Mouse (Mus musculus) limb, embryonic 13.5 days (tissue): Measurements from ENCODE around the gene G0s2. TPM values are rescaled to one million over a fixed set of nuclear protein-coding genes. Genes with fewer than 3 reads are reported as not detected.

ENCODE experiments used
- ATAC-seq: fragments of 200-750 bp; cut with Nextera tagmentation; 2 replicates; pipeline ENCODE4 v1.8.0; 2017; ENCODE audit warnings: low read depth, moderate number of reproducible peaks, moderate TSS enrichment; ENCODE audit not compliant: low FRiP score
- H3K27ac ChIP-seq: fragments of 300-500 bp; sonication (generic); 2 replicates; pipeline ENCODE4 v1.5.1; 2015; ENCODE audit warnings: inconsistent platforms, mild to moderate bottlenecking, moderate library complexity
- H3K27me3 ChIP-seq: fragments of 300-500 bp; sonication (generic); 2 replicates; pipeline ENCODE4 v1.6.1; 2015; ENCODE audit warnings: mild to moderate bottlenecking, inconsistent platforms
- H3K36me3 ChIP-seq: fragments of 300-500 bp; sonication (generic); 2 replicates; pipeline ENCODE4 v1.6.1; 2015; ENCODE audit warnings: inconsistent platforms, mild to moderate bottlenecking, moderate library complexity
- H3K4me1 ChIP-seq: fragments of 300-500 bp; sonication (generic); 2 replicates; pipeline ENCODE4 v1.6.1; 2015; ENCODE audit warnings: inconsistent platforms
- H3K4me2 ChIP-seq: fragments of 300-500 bp; sonication (generic); replicated peaks from 2 replicates; pipeline ENCODE4 v1.6.1; 2015; ENCODE audit warnings: inconsistent platforms, mild to moderate bottlenecking, moderate library complexity
- H3K4me3 ChIP-seq: fragments of 300-500 bp; sonication (generic); 2 replicates; pipeline ENCODE4 v1.5.1; 2015; ENCODE audit warnings: moderate library complexity, mild to moderate bottlenecking, inconsistent platforms
- H3K9ac ChIP-seq: fragments of 300-500 bp; sonication (generic); 2 replicates; pipeline ENCODE4 v1.6.1; 2015; ENCODE audit warnings: mild to moderate bottlenecking, inconsistent platforms
- H3K9me3 ChIP-seq: fragments of 300-500 bp; sonication (generic); 2 replicates; pipeline ENCODE4 v1.6.1; 2016; ENCODE audit warnings: inconsistent platforms
- WGBS: fragments of 180-500 bp; shearing (Covaris S2); methylation state at CpG from one replicate; pipeline ENCODE4 v1.1.7; 2015; 5-methylcytosine and 5-hydroxymethylcytosine counted together
- polyA plus RNA-seq: library from polyadenylated mRNA; unstranded; fragments of >200 nt; fragmentation: Nextera tagmentation; extraction: Ambion mirVana; gene quantifications from 2 replicates; pipeline ENCODE4 v1.2.1, GENCODE M21; 2015

G0s2 gene
- polyA plus RNA-seq, result 18.7 and 19.3 TPM in 2 replicates

DNA sequence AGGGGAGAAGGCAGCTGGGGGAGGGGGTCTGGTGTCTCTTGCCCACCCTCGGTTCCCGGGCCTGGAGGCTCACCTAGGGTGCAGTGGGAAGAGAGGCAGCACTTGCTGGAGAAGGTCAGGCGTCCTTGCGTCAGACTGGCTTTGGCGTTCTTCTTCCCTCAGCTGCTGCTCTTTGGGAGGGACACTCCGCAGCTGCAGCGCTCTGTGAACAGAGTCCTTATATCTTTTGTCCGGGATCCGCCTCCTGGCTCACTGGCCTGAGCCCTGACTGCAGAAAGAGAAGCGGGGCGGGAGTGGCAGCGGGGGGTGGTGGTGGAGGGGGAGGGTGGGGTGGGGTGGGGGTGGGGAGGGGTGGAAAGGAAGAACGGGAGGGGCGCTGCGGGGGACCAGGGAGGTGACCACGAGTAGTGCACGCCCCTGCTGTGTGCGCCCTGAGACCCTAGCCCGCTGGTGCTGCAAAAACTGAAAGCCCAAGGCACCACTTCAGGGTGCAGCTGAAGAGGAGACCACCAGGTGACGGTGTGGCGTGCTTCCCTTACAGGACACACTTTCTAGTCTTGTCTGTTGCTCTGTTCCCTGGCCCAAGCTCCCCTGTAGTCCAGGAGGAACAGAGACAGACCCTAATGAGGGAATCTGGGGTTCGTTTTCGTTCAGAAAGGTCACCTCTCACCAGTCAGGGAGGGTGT is at the start of gene G0s2:
Gene G0s2 (minus strand): TSS at position 302 of the 686 bp plus-strand sequence.
- Histone ChIP-seq H3K9ac (peak within 1 kb of the TSS; percentile 77), H3K27ac (peak within 1 kb of the TSS; percentile 81), H3K4me1 (peaks cover 22% of the 10 kb centered on the region), H3K36me3 (no peaks in the 10 kb centered on the region), H3K4me2 (peak within 1 kb of the TSS; percentile 72), H3K4me3 (peak within 1 kb of the TSS; percentile 50), H3K9me3 (no peaks in the 10 kb centered on the region), H3K27me3 (no peaks in the 10 kb centered on the region)
- 2% methylated on average over 20 of the region's 23 CpGs for WGBS
- peak; percentile 86 for ATAC-seq

DNA sequence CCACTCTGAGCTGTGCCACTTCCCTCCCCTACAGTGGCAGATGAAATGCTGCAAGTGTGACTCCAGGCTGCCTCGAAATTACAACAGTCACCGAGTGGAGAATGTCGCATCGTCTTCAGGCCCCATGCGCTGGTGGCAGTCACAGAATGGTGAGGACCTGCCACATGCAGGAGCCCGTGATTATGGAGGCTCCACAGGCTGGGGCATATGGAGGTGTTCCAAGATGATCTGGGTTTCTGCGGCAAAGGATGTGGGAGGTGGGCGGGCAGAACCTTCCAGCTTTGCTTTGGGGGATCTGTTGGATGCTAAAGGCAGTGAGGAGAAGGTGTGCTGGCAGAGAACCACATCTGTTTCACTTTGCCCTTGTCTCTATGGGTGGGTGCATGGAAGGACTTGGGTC is 47.4 kb upstream of the G0s2 start:
- Histone ChIP-seq H3K9me3 (no peaks in the 10 kb centered on the region), H3K36me3 (no peaks in the 10 kb centered on the region), H3K4me1 (no peaks in the 10 kb centered on the region), H3K27ac (no peak overlapping the region), H3K27me3 (no peaks in the 10 kb centered on the region), H3K4me3 (no peak overlapping the region), H3K4me2 (no peak overlapping the region), H3K9ac (no peak overlapping the region)
- 87% methylated on average over 8 of the region's 8 CpGs for WGBS
- ATAC-seq, result no peak

DNA sequence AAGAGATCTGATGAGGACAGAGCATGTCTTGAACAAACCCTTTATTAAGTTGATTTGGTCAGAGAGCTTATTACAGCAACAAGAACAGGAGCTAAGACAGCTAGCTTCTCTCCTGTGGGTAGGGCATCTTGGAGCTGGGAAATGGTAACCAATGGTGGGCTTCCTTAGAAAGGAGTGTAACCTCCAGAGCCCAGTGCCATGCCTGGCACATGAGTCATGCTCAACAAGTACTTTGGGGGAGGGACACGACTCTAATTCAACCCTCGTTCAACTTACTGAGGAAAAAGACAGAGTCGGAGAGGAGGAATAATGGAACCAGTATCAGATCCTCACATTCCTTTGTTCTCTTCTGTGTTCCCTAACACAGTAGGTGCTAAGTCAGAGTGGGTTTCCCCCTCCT is 46.7 kb upstream of the G0s2 start:
- ATAC-seq, result no peak
- 80% methylated on average over 3 of the region's 3 CpGs for WGBS
- no peak overlapping the region for H3K9ac ChIP-seq
- H3K4me3 ChIP-seq, result no peak overlapping the region
- no peaks in the 10 kb centered on the region for H3K9me3 ChIP-seq
- H3K4me1 ChIP-seq, result no peaks in the 10 kb centered on the region
- no peak overlapping the region for H3K4me2 ChIP-seq
- H3K36me3 ChIP-seq, result no peaks in the 10 kb centered on the region
- H3K27me3 ChIP-seq, result no peaks in the 10 kb centered on the region
- no peak overlapping the region for H3K27ac ChIP-seq

DNA sequence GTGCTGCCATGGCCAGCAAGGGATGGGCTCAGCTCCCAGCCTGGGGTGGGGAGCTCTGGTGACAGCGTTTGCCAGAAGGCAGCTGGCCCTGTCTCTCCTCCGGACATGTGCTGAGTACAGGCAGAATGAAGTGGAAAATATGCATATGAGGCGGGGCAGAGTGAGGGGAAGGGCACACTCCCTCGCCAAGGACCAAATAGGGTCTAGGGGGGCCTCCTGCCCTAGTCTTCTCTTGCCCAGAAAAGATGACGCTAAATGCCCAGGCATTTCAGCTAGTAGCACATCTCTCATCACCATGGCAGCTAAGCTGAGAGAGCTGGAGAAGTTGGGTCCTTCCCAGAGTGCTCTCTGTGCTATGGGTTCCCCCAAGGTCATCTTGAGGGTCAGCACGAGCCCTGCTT is 44.1 kb upstream of the G0s2 start:
- Histone ChIP-seq H3K36me3 (no peaks in the 10 kb centered on the region), H3K4me3 (no peak overlapping the region), H3K4me2 (no peak overlapping the region), H3K4me1 (0 out of 2 replicates have a peak, but pooled peaks cover 2% of the 10 kb centered on the region), H3K9me3 (no peaks in the 10 kb centered on the region), H3K27me3 (no peaks in the 10 kb centered on the region), H3K27ac (no peak overlapping the region), H3K9ac (no peak overlapping the region)
- ATAC-seq, result peak; percentile 74
- WGBS, result 44% methylated on average over 6 of the region's 6 CpGs

DNA sequence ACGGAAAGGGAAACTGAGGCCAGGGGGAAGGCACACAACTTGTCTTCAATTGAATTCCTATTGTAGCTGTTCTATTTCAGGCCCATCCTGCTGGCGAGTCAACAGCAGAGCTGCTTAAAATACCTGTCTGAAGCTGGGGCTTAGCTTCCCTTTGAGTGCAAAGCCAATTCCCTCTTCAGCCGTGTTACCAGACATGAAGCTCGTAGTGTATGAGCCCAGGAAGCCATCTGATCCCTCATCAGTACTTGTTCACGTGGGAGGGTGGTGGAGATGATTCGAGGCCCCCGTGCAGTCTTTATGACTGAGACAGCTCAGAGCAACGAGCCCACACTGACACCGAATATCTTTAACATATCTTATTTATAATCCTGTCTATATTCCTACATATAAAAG is 43.3 kb upstream of the G0s2 start:
- 0 out of 2 replicates have a peak overlapping the region, but pooled peaks have one; percentile 0 for H3K27ac ChIP-seq
- H3K36me3 ChIP-seq, result no peaks in the 10 kb centered on the region
- 82% methylated on average over 9 of the region's 9 CpGs for WGBS
- H3K4me2 ChIP-seq, result no peak overlapping the region
- no peaks in the 10 kb centered on the region for H3K27me3 ChIP-seq
- ATAC-seq, result no peak
- no peak overlapping the region for H3K9ac ChIP-seq
- H3K4me3 ChIP-seq, result no peak overlapping the region
- H3K9me3 ChIP-seq, result no peaks in the 10 kb centered on the region
- H3K4me1 ChIP-seq, result 0 out of 2 replicates have a peak, but pooled peaks cover 2% of the 10 kb centered on the region

DNA sequence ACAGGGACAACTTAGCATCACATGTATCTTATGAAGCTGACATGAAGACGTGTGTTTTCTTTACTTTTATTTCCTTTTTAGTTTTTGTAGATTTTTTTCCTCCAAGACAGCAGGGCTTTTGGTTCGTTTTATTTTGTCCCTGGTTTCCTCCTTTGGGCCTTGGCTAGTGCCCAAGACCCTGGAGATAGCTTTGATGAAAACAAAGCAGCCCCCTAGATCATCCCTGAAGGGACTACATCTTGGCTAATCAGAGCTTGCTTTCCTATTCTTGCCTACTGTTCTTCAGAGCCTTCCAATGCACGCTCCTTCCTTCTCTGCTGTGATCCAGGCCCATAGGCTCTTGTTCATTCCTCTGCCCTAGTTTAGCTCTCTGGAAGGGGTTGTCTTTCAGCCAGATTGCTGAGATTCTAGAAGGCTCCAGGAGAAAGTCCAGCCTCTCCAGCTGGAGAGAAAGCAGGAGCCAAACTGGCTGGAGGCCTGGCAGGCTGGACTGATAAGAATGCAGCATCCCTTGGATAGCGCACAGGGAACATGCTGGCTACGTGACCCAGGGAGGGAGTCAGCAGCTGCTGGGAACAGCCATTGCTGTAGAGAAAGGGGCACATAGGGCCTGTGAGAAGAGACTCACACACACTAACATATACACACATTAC is 42.8 kb upstream of the G0s2 start:
- no peak overlapping the region for H3K4me3 ChIP-seq
- H3K4me1 ChIP-seq, result 0 out of 2 replicates have a peak, but pooled peaks cover 2% of the 10 kb centered on the region
- no peak overlapping the region for H3K9ac ChIP-seq
- no peaks in the 10 kb centered on the region for H3K9me3 ChIP-seq
- no peaks in the 10 kb centered on the region for H3K36me3 ChIP-seq
- ATAC-seq, result no peak
- 0 out of 2 replicates have a peak overlapping the region, but pooled peaks have one; percentile 0 for H3K27ac ChIP-seq
- no peak overlapping the region for H3K4me2 ChIP-seq
- WGBS, result 73% methylated on average over 5 of the region's 5 CpGs
- H3K27me3 ChIP-seq, result no peaks in the 10 kb centered on the region

DNA sequence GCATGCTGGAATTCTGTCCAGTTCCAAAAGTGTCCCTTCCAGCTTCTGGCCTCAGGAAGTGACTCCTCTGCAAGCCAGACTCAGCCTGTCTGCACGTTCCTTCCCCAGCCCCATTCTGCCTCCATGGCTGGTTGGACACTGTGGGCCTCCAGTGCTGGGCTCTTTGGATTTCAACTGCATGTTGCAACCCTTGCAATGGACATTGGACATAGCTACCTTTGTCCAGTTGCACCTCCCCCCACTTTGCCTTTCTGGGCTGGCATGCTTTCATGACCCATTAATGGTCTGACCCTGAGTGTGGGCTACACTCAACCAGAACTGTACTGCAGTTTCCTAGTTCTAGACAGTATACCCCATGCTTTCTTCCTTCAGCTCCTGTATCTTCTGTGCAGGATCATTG is 38.6 kb upstream of the G0s2 start:
- 88% methylated on average over 1 of the region's 1 CpGs for WGBS
- Histone ChIP-seq H3K4me1 (0 out of 2 replicates have a peak, but pooled peaks cover 2% of the 10 kb centered on the region), H3K36me3 (no peaks in the 10 kb centered on the region), H3K4me2 (no peak overlapping the region), H3K9me3 (no peaks in the 10 kb centered on the region), H3K27ac (no peak overlapping the region), H3K9ac (no peak overlapping the region), H3K27me3 (no peaks in the 10 kb centered on the region), H3K4me3 (no peak overlapping the region)
- no peak for ATAC-seq

DNA sequence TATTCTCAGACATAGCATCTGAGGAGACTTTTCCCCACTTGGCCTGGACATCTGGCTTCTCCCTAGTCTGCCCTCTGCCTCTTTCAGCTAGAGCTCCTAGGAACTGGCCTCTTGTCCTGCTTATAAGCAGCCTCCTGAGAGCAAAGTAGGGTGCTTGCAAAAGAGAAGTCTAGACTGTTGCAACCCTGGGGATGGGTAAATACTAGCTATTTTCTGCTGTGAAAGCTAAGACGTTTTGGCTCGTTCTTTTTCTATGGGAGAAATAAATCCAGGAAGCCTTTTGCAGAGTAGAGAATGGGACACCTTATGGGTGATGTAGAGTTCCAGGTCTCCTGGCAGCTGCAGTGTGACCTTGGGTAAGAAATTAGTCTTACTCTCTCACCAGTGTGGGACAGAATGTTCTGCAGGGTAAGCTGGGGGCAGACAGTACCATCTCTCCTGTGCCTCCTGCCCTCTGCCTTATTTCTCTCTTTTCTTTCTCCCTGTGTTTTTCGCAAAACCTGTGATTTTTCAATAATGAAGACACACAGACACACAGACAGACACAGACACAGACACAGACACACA is 37.6 kb upstream of the G0s2 start:
- no peak overlapping the region for H3K27ac ChIP-seq
- H3K9me3 ChIP-seq, result no peaks in the 10 kb centered on the region
- no peak overlapping the region for H3K9ac ChIP-seq
- no peak overlapping the region for H3K4me3 ChIP-seq
- H3K27me3 ChIP-seq, result no peaks in the 10 kb centered on the region
- no peak overlapping the region for H3K4me2 ChIP-seq
- H3K36me3 ChIP-seq, result no peaks in the 10 kb centered on the region
- ATAC-seq, result no peak
- 89% methylated on average over 3 of the region's 3 CpGs for WGBS
- 0 out of 2 replicates have a peak, but pooled peaks cover 2% of the 10 kb centered on the region for H3K4me1 ChIP-seq

DNA sequence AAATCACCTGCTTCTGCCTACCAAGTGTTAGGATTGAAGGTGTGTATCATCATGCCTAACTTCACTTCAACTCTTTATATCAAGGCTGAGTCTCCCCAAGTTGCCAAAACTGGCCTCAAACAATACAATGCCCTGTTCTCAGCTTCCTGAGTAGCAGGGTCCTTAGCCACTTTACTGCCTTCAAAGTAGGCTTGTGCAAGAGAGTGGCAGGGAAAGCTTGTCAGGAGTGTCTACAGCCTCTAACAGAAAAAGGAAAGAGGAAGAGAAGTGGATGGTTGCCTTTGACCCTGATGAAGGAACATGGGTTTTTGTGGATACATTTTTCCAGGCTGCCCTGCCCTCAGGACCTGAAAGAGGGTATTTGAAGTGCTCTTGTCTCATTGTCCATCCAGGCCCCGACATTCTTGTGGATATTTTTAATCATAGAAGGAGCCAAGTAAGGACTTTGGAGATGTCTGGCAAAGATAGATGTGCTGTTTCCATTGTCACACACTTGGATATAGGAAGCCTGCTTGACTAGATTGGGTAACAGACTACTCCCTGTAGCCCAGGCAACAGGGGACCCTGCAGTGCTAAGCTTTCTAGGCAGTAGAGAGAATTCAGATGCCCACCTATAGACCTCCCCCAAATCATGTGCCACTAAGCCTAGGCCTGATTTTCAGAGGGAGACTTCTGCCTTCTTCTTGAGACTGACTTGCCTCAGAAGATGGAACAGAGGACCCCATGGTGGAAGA is 36.9 kb upstream of the G0s2 start:
- Histone ChIP-seq H3K27ac (no peak overlapping the region), H3K4me2 (no peak overlapping the region), H3K9me3 (no peaks in the 10 kb centered on the region), H3K27me3 (no peaks in the 10 kb centered on the region), H3K4me1 (0 out of 2 replicates have a peak, but pooled peaks cover 2% of the 10 kb centered on the region), H3K4me3 (no peak overlapping the region), H3K9ac (no peak overlapping the region), H3K36me3 (no peaks in the 10 kb centered on the region)
- no peak for ATAC-seq
- WGBS, result 73% methylated on average over 1 of the region's 1 CpGs

DNA sequence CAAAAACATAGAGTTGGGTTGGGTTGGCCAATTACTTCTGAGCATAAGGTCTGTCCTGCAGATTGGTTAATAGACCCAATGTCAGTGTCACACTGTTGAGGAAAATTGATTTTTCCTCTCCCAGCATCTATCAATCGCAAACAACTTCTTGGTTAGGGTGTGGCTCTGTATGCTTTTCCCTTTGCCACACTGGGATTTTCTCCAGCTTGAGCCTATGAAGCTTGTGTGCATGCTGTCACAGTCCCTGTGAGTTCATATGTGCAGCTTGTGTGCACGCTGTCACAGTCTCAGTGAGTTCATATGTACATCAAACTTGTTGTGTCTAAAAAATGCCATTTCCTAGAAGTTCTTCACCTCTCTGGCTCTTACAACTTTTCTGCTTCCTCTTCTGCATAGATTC is 33.8 kb upstream of the G0s2 start:
- H3K9me3 ChIP-seq, result no peaks in the 10 kb centered on the region
- peaks cover 5% of the 10 kb centered on the region; the same call in 1 of the 2 replicates for H3K4me1 ChIP-seq
- no peak overlapping the region for H3K9ac ChIP-seq
- no peaks in the 10 kb centered on the region for H3K36me3 ChIP-seq
- H3K27ac ChIP-seq, result no peak overlapping the region
- no peak overlapping the region for H3K4me3 ChIP-seq
- H3K4me2 ChIP-seq, result no peak overlapping the region
- no peak for ATAC-seq
- WGBS, result 92% methylated on average over 2 of the region's 2 CpGs
- peaks cover 7% of the 10 kb centered on the region; the same call in 1 of the 2 replicates for H3K27me3 ChIP-seq

DNA sequence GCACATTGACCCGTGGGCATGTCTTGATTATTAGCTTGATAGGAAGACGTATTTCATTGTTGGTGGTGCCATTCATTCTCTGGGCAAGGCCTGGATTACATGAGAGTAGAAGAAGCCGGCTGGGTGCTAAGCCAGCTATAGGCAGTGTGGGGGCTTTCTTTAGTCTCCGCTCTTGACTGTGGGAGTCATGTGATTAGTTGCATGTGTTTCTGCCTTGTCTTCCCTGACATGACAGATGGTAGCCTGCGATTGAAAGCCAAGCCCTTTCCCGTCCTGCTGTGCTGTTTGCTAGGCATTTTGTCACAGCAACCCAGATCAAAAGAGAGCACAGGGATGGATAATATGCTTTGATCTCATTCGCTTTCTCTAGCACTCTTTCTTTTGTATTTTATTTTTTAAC is 32.4 kb upstream of the G0s2 start:
- Histone ChIP-seq H3K9ac (no peak overlapping the region), H3K36me3 (no peaks in the 10 kb centered on the region), H3K27me3 (peaks cover 7% of the 10 kb centered on the region; the same call in 1 of the 2 replicates), H3K9me3 (no peaks in the 10 kb centered on the region), H3K4me2 (no peak overlapping the region), H3K4me1 (peaks cover 12% of the 10 kb centered on the region; the same call in 1 of the 2 replicates), H3K27ac (no peak overlapping the region), H3K4me3 (no peak overlapping the region)
- ATAC-seq, result no peak
- WGBS, result 18% methylated on average over 7 of the region's 7 CpGs

DNA sequence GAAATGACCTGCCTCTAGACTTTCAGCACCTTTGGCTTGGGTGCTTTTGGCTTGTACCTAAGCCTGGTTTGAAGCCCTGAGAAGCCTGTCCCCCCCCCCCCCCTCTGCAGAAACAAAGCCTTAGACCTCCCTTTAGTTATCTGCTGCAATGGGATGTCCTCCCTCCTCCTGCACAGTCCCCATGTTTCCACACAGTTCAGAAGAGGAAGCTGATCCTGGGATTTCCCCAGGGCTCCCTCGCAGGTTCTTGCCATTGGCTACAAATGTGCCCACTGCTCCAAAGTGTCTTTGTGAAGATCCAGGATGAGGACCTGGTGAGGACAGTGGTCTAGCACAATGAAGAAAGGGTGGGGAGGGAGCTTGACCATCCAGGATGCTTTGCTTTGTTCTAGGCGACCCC is 30.1 kb upstream of the G0s2 start:
- no peak overlapping the region for H3K27ac ChIP-seq
- no peak overlapping the region for H3K4me3 ChIP-seq
- H3K4me1 ChIP-seq, result peaks cover 12% of the 10 kb centered on the region; the same call in 1 of the 2 replicates
- no peak overlapping the region for H3K9ac ChIP-seq
- 78% methylated on average over 2 of the region's 2 CpGs for WGBS
- ATAC-seq, result no peak
- H3K27me3 ChIP-seq, result peaks cover 7% of the 10 kb centered on the region; the same call in 1 of the 2 replicates
- H3K36me3 ChIP-seq, result no peaks in the 10 kb centered on the region
- H3K4me2 ChIP-seq, result no peak overlapping the region
- H3K9me3 ChIP-seq, result no peaks in the 10 kb centered on the region
